ENCODE assay signal across 16 mouse cellular contexts in the genomic region with DNA sequence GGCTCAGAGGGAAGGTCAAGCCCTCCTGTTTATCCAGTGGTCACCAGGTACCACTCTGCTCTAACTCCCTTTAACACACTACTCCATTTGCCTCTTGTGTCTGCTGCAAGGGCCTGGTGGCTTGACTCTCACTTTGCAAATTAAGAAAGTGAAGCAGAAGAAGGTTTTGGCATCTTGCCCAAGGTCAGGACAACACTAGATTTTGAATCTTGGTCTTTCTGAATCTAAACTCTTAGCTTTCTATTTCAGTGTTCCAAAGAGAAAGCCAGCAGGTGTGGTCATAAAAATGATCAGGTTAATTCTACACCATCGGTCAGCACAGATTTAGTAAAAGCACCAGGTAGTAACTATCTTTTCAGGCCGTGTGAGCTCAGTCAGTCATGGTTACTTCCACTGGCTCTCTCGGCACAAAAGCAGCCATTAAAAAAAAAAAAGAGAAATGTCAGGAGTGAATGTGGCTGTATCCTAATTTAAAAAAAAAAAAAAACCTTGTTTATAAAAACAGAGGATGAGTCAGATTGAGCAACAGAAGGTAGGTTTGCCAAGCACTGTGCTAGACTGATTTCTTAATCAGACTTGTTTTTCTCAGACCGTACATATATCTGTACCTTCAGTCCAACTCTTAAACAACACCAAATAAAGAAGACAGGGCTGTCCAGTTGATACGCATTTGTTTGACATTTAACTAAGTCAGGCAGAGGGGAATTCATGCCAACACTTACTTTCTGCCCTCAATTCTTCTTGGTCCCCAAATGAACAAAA.
DNase-seq lines count a peak whose midpoint lies in the region; ATAC-seq lines count a peak whose summit lies in the region.
"Had no signal": no experiment of that assay in that cellular context is flagged by ENCODE, and none has a peak within 500 bp of the region (broad histone marks: within the 10 kb centered on the region; RNA-seq: fewer than 3 reads in every experiment).

No protein-coding gene starts in this region.

- 0 out of 2 replicates have a peak overlapping the region, but pooled peaks have one; percentile 18 for H3K27ac ChIP-seq in heart, embryonic 16.5 days (ENCODE audit: low read length)
- no peak overlapping the region for H3K27ac ChIP-seq in midbrain, embryonic 15.5 days
- H3K27ac ChIP-seq: liver, embryonic 15.5 days had no signal

- H3K36me3 ChIP-seq in heart, embryonic 16.5 days (ENCODE audit: control insufficient read depth, insufficient read depth), result no peaks in the 10 kb centered on the region
- H3K36me3 ChIP-seq in midbrain, embryonic 15.5 days (replicated peaks), result no peaks in the 10 kb centered on the region
- H3K36me3 ChIP-seq: liver, embryonic 15.5 days had no signal

- no peak for ATAC-seq in heart, embryonic 16.5 days (replicated peaks; ENCODE audit: extremely low read depth, insufficient read depth, low FRiP score)
- no peak for ATAC-seq in midbrain, embryonic 15.5 days (replicated peaks)
- ATAC-seq: activated CD4-positive, CD25-positive, alpha-beta regulatory T cell, adult 4 months; forebrain, embryonic 14.5 days had no signal

- 59% methylated on average over 5 of the region's 5 CpGs for WGBS in heart, embryonic 16.5 days
- WGBS in midbrain, embryonic 15.5 days, result 84% methylated on average over 5 of the region's 5 CpGs

- DNase-seq in adrenal gland, adult 2 months, result peak; percentile 13
- no peak for DNase-seq in adrenal gland, adult 8-10 months
- DNase-seq in heart, adult 8-10 months (ENCODE audit: low spot score), result peak; percentile 7
- no peak for DNase-seq in heart, postnatal 4 days
- peak; percentile 73 for DNase-seq in 3T3-L1 (ENCODE audit: low read depth, low spot score)
- DNase-seq in spleen, postnatal 4 days (ENCODE audit: low spot score in 2 of 2), result no peak
- DNase-seq: cerebellum, adult 2 months; layer of hippocampus, postnatal 36 days; right cerebral cortex, adult 18-20 months; spleen, adult 18-20 months; thymus, postnatal 36 days had no signal

- H3K9me3 ChIP-seq in heart, embryonic 16.5 days (replicated peaks; ENCODE audit: control insufficient read depth, low read length), result no peaks in the 10 kb centered on the region
- H3K9me3 ChIP-seq in midbrain, embryonic 15.5 days, result no peaks in the 10 kb centered on the region
- H3K9me3 ChIP-seq: liver, embryonic 15.5 days had no signal

- no peaks in the 10 kb centered on the region for H3K27me3 ChIP-seq in heart, embryonic 16.5 days (ENCODE audit: control insufficient read depth, insufficient read depth, low read length)
- no peaks in the 10 kb centered on the region for H3K27me3 ChIP-seq in midbrain, embryonic 15.5 days (replicated peaks)
- H3K27me3 ChIP-seq: liver, embryonic 15.5 days had no signal

- H3K4me3 ChIP-seq in heart, embryonic 16.5 days (ENCODE audit: low read length), result no peak overlapping the region
- H3K4me3 ChIP-seq in midbrain, embryonic 15.5 days, result no peak overlapping the region
- H3K4me3 ChIP-seq: liver, embryonic 15.5 days had no signal

- no peak overlapping the region for H3K4me2 ChIP-seq in heart, embryonic 16.5 days (ENCODE audit: low read depth, low read length)
- H3K4me2 ChIP-seq in midbrain, embryonic 15.5 days, result no peak overlapping the region
- H3K4me2 ChIP-seq: liver, embryonic 15.5 days had no signal

- H3K4me1 ChIP-seq in heart, embryonic 16.5 days (ENCODE audit: control insufficient read depth, insufficient read depth, low read length), result peaks cover 10% of the 10 kb centered on the region
- no peaks in the 10 kb centered on the region for H3K4me1 ChIP-seq in midbrain, embryonic 15.5 days
- H3K4me1 ChIP-seq: liver, embryonic 15.5 days had no signal

- H3K9ac ChIP-seq in heart, embryonic 16.5 days (ENCODE audit: low read length), result no peak overlapping the region
- no peak overlapping the region for H3K9ac ChIP-seq in midbrain, embryonic 15.5 days
- H3K9ac ChIP-seq: liver, embryonic 15.5 days had no signal

Comparison
In these comparisons a context has a peak if more than half of its experiments do, and no peak if none do; other contexts are left out.
1. DNase-seq: peak in adrenal gland, adult 2 months (single experiment), heart, adult 8-10 months (single experiment) and 3T3-L1 (single experiment); none in adrenal gland, adult 8-10 months (single experiment), heart, postnatal 4 days (single experiment) and spleen, postnatal 4 days (0 of 2).